Mouse (Mus musculus): ENCODE measurements around the gene Cd247. TPM values are rescaled to one million over a fixed set of nuclear protein-coding genes. Genes with fewer than 3 reads are reported as not detected.

Gene Cd247
- polyA plus RNA-seq, 1 experiment, result 0.21 TPM

DNA sequence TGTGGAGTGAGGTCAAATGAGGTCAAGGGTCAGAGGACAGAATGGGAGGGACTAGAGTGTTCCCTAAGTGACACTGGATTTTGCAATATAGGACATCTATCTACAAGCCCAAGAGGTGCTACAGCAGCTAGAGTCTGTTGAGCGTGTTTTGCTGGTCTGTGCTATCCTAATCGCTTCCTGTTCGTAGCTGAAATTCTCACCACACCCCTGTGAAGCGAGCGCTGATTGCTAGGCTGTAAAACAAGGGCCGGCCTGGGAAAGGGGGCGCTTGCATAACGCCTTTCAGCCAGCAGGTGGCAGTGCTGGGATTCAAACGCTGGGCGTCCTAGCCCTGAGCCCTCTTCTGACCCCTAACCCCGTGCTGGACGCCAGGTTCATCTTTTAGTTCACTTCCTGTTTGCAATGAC lies 17.0 kb upstream of the Cd247 start:
- Histone ChIP-seq H3K27ac (ENCODE audit: insufficient read depth, low read length) (no peak overlapping the region), H3K4me3 (ENCODE audit: insufficient read depth, low read length) (no peak overlapping the region), H3K4me1 (ENCODE audit: control insufficient read depth, insufficient read depth, low read length) (no peaks in the 10 kb centered on the region)
- TF ChIP-seq CTCF (IDR thresholded peaks at IDR 0.05; ENCODE audit: extremely low read depth, insufficient read depth, low read length) (peak; percentile 69), POLR2A (IDR thresholded peaks at IDR 0.05; ENCODE audit: extremely low read depth, insufficient read depth, low read length) (no peak)

DNA sequence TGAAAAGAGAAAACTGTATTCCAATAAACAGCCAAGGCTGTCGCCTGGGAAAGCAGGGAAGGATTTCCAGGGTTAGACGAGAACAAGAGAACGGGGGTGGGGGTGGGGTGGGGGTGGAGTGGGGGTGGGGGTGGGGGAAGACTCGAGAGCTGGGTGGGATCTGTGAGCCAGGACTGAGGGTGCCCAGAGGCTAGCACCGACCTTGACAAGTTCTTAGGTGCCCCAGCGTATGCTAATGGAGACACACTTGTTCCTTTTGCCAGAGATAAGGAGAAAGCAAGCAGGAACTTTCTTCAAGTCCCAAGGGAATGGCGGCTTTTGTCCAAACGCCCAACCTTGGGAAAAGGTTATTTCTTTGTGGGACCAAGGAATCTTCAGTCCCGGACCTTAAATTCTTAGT lies 16.5 kb upstream of the Cd247 start:
- no peak overlapping the region for H3K4me3 ChIP-seq (ENCODE audit: insufficient read depth, low read length)
- H3K27ac ChIP-seq (ENCODE audit: insufficient read depth, low read length), result no peak overlapping the region
- H3K4me1 ChIP-seq (ENCODE audit: control insufficient read depth, insufficient read depth, low read length), result no peaks in the 10 kb centered on the region
- TF ChIP-seq POLR2A (IDR thresholded peaks at IDR 0.05; ENCODE audit: extremely low read depth, insufficient read depth, low read length), result no peak
- no peak for TF ChIP-seq CTCF (IDR thresholded peaks at IDR 0.05; ENCODE audit: extremely low read depth, insufficient read depth, low read length)

DNA sequence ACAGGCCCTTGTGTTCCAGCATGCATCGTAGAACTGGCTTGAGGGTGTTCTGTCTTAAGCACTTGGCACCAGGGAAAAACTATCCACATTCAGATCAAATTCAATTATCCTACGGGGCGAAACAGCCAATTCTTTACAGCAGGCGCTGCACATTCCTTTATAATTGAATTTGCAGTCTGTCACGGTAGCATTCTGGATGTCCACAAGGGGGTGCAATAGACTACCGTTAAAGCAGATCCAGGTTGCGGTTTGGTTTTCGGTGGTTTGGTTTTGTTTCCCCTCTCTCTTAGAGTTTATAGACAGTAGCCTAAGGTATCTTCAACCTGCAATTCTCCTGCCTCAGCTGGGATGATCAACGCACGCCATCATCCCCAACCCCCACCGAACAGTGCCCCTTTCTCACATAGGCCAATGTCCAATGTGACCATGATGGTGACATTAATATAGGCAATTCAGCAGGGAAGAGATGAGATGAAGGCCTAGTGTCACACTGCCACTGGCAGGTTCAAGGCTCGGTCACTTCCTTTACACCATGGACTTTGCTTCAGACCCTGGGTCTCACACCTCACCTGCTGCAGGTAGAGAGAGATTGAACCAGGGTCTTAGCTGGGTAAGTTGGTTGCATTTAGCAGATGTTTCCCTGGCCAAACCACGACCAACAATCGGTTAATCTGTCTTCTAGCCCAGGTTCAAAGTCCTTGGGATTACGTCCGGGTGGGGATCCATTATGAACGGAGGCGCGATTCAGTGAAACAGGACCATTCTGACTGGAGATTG lies 12.8 kb upstream of the Cd247 start:
- no peaks in the 10 kb centered on the region; the same call in 1 of the 2 replicates for H3K4me1 ChIP-seq (ENCODE audit: control insufficient read depth, insufficient read depth, low read length)
- peak; percentile 77 for TF ChIP-seq CTCF (IDR thresholded peaks at IDR 0.05; ENCODE audit: extremely low read depth, insufficient read depth, low read length)
- no peak for TF ChIP-seq POLR2A (IDR thresholded peaks at IDR 0.05; ENCODE audit: extremely low read depth, insufficient read depth, low read length)
- H3K4me3 ChIP-seq (ENCODE audit: insufficient read depth, low read length), result no peak overlapping the region
- H3K27ac ChIP-seq (ENCODE audit: insufficient read depth, low read length), result no peak overlapping the region

DNA sequence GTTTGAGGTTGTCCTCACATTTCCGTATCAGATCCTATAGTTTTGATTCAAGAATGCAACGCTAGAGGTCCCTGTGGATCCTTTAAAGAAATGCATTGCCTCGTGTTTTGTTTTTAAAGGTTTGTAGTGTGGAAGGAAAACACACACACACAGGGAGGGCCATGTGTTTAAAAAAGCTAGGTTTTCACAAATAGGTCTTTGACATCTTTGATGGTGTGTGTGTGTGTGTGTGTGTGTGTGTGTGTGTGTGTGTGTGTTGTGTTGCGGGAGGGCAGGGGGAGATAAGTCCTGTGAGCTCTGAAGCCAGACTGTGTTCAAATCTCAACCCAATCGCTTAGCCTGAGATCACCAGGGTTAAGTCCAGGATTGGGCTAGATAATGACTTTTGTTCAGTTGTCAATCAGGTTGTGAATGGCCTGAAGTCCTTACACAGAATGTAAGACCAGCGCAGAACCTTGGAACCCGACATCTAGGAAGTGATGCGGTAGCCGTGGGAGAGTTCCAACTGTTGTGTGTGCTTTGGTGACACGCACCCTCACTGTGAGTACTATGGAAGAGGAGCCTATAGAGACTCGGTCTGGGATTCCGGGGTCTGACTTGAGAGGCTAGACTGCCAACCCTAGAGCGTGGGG lies 8.4 kb upstream of the Cd247 start:
- TF ChIP-seq CTCF (IDR thresholded peaks at IDR 0.05; ENCODE audit: extremely low read depth, insufficient read depth, low read length) (0 out of 2 replicates have a peak, but pooled peaks have one; percentile 6), POLR2A (IDR thresholded peaks at IDR 0.05; ENCODE audit: extremely low read depth, insufficient read depth, low read length) (no peak)
- no peaks in the 10 kb centered on the region; the same call in 1 of the 2 replicates for H3K4me1 ChIP-seq (ENCODE audit: control insufficient read depth, insufficient read depth, low read length)
- H3K4me3 ChIP-seq (ENCODE audit: insufficient read depth, low read length), result no peak overlapping the region
- H3K27ac ChIP-seq (ENCODE audit: insufficient read depth, low read length), result no peak overlapping the region

DNA sequence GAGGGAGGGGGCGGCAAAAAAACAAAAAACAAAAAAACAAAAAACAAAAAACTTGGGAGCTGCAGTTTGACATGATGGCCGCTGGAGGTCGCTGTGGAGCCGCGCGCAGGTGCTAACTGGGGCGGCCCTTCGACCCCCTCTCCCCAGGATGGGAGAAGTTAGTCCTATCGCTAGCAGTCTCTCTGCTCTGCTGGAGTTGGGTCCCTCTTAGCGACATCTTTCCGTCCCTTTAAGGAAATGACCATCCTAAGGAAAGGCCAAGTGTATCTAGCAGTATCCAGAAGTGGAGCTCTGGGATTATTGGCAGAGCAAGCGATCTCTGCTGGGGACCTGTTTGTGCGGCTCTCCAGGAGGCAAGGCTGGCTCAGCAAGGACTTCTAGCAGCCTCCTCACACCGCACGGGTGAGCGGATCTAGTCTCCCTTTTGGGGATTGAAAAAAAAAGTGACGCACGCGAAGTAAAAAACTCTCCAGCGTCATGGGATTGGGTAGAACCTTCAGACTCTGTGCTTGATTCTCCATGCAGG lies 7.8 kb upstream of the Cd247 start:
- Histone ChIP-seq H3K4me3 (ENCODE audit: insufficient read depth, low read length) (no peak overlapping the region), H3K27ac (ENCODE audit: insufficient read depth, low read length) (no peak overlapping the region), H3K4me1 (ENCODE audit: control insufficient read depth, insufficient read depth, low read length) (no peaks in the 10 kb centered on the region; the same call in 1 of the 2 replicates)
- peak; percentile 60 for TF ChIP-seq CTCF (IDR thresholded peaks at IDR 0.05; ENCODE audit: extremely low read depth, insufficient read depth, low read length)
- TF ChIP-seq POLR2A (IDR thresholded peaks at IDR 0.05; ENCODE audit: extremely low read depth, insufficient read depth, low read length), result no peak

DNA sequence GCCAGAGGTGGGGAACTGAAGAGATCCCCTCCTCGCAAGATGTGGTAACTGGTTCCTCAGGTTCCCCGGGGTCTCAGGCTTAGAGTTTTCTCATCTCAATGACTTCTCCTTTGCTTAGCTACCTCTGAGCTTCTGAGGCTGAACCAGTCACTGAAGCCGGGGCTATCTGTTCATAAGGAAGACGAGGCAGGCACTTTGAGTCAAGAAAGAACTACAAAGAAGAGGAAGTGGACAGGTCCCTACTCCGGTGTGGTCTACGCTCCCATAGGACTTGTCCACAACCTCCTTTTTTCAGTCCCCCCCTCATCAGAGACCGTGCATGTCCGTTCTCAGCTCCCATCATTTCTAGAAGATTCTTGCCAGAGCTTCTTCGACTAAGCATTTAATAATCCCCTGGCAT lies 7.1 kb upstream of the Cd247 start:
- Histone ChIP-seq H3K4me1 (ENCODE audit: control insufficient read depth, insufficient read depth, low read length) (no peaks in the 10 kb centered on the region; the same call in 1 of the 2 replicates), H3K27ac (ENCODE audit: insufficient read depth, low read length) (no peak overlapping the region), H3K4me3 (ENCODE audit: insufficient read depth, low read length) (no peak overlapping the region)
- TF ChIP-seq CTCF (IDR thresholded peaks at IDR 0.05; ENCODE audit: extremely low read depth, insufficient read depth, low read length) (no peak), POLR2A (IDR thresholded peaks at IDR 0.05; ENCODE audit: extremely low read depth, insufficient read depth, low read length) (no peak)

DNA sequence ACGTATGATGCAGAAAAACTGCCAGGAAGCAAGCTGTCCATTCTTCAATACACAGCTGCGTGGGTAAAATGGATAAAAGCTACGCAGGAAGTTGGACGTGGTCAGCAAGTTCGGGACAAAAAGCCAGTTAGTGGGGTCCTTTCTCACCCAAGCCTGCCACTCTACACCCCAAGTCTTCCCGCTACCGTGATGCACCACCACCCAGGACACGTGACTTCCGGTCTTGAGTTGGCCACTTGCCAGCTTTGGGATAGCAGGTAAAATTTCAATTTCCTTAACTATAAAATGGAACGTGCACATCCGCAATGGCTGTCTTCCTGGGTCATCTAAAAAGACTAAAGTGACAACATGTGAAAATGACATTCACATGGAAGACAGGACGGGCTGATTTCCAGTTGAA lies 6.6 kb upstream of the Cd247 start:
- Histone ChIP-seq H3K4me1 (ENCODE audit: control insufficient read depth, insufficient read depth, low read length) (no peaks in the 10 kb centered on the region; the same call in 1 of the 2 replicates), H3K4me3 (ENCODE audit: insufficient read depth, low read length) (no peak overlapping the region), H3K27ac (ENCODE audit: insufficient read depth, low read length) (no peak overlapping the region)
- TF ChIP-seq POLR2A (IDR thresholded peaks at IDR 0.05; ENCODE audit: extremely low read depth, insufficient read depth, low read length) (no peak), CTCF (IDR thresholded peaks at IDR 0.05; ENCODE audit: extremely low read depth, insufficient read depth, low read length) (no peak)

DNA sequence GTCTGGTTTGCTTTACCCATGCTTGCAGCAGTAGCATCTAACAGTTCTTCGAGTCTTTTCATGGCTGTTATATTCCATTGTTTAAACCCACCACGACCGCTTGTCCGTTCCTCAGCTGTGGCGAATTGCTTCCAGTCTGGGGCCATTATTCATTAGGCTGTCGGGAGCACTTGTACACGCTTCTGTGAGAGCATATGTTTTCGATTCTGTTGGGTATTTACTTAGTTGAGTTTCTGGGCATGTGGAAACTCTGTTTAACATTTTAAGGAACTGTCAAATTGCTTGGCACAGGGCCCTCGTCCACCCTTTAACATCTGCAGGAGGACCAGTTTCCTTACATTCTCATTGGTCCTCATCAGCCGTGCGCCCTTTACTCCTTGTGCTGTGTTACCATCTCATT lies 2.2 kb upstream of the Cd247 start:
- H3K4me1 ChIP-seq (ENCODE audit: control insufficient read depth, insufficient read depth, low read length), result no peaks in the 10 kb centered on the region
- H3K4me3 ChIP-seq (ENCODE audit: insufficient read depth, low read length), result no peak overlapping the region
- no peak for TF ChIP-seq POLR2A (IDR thresholded peaks at IDR 0.05; ENCODE audit: extremely low read depth, insufficient read depth, low read length)
- no peak overlapping the region for H3K27ac ChIP-seq (ENCODE audit: insufficient read depth, low read length)

DNA sequence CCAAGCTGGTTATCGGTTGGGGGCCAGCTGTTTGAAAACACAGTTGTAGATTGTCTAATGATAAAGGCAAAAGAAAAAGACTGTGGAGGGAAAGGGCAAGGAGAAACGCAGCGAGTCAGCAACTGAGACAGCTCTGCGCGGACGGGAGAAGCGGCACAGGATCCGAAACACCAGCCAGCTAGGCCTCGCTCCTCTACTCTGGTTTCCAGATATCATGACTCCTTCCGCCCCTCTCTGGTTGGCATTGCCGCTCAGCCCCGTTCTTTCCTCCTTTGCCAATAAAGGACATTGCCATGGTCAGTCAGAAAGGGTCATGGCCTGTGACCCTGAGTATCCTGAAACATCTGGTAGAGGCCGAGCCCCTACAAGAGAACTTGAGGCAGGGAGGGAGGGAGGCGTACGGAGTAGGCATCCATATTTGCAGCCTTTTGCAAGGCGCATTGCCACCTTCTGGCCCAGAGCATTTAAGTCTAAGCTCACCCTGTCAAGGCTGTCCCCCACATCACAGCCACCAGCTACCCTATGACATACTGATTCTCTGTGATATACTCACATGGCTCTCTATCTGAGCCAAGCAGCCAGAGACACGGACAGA lies 682 bp downstream of the Cd247 start:
- TF ChIP-seq POLR2A (IDR thresholded peaks at IDR 0.05; ENCODE audit: extremely low read depth, insufficient read depth, low read length) (no peak), CTCF (IDR thresholded peaks at IDR 0.05; ENCODE audit: extremely low read depth, insufficient read depth, low read length) (no peak)
- no peaks in the 10 kb centered on the region for H3K4me1 ChIP-seq (ENCODE audit: control insufficient read depth, insufficient read depth, low read length)
- H3K4me3 ChIP-seq (ENCODE audit: insufficient read depth, low read length), result no peak overlapping the region
- H3K27ac ChIP-seq (ENCODE audit: insufficient read depth, low read length), result no peak overlapping the region

All from cortical plate, adult 2 months (tissue).